Mouse (Mus musculus) forebrain, postnatal 0 days (tissue): ENCODE measurements at regions not wholly inside any gene's neighbourhood (a gene's known extent, or its start where the extent isn't known, plus 50 kb on each side); places are given as distances from the start of the nearest gene placed in this dataset.
A peak's percentile ranks its signal among the peaks of the same experiment; 100 is the strongest.

Experiments used
- ATAC-seq: fragments of 200-750 bp; cut with Nextera tagmentation; 2 replicates; pipeline ENCODE4 v1.8.0; 2017; ENCODE audit warnings: mild to moderate bottlenecking, moderate library complexity
- DNase-seq: peaks from one replicate; pipeline ENCODE4 v3.0.0-alpha.2; 2015
- H3K27ac ChIP-seq: fragments of 300-500 bp; sonication (generic); 2 replicates; pipeline ENCODE4 v1.5.1; 2014; ENCODE audit warnings: low read depth, mild to moderate bottlenecking, antibody characterized with exemption, low read length, moderate library complexity, mixed read lengths
- H3K27me3 ChIP-seq: fragments of 300-500 bp; sonication (generic); 2 replicates; pipeline ENCODE4 v1.6.1; 2014; ENCODE audit warnings: mild to moderate bottlenecking, low read length, mixed read lengths; ENCODE audit not compliant: insufficient read depth
- H3K36me3 ChIP-seq: fragments of 300-500 bp; sonication (generic); 2 replicates; pipeline ENCODE4 v1.6.1; 2014; ENCODE audit warnings: mild to moderate bottlenecking, moderate library complexity; ENCODE audit not compliant: insufficient read depth
- H3K4me1 ChIP-seq: fragments of 300-500 bp; sonication (generic); 2 replicates; pipeline ENCODE4 v1.6.1; 2014; ENCODE audit warnings: antibody characterized with exemption; ENCODE audit not compliant: insufficient read depth
- H3K4me2 ChIP-seq: fragments of 300-500 bp; sonication (generic); 2 replicates; pipeline ENCODE4 v1.6.1; 2014; ENCODE audit warnings: low read depth, mild to moderate bottlenecking, moderate library complexity
- H3K4me3 ChIP-seq: fragments of 300-500 bp; sonication (generic); 2 replicates; pipeline ENCODE4 v1.5.1; 2014; ENCODE audit warnings: low read depth, low read length, mixed read lengths
- H3K9ac ChIP-seq: fragments of 300-500 bp; sonication (generic); 2 replicates; pipeline ENCODE4 v1.6.1; 2014; ENCODE audit warnings: mild to moderate bottlenecking
- H3K9me3 ChIP-seq: fragments of 300-500 bp; sonication (generic); 2 replicates; pipeline ENCODE4 v1.6.1; 2016; ENCODE audit warnings: low read length
- CTCF ChIP-seq: sonication (generic); IDR thresholded peaks from 2 replicates; pipeline ENCODE4 v1.5.1; 2016; ENCODE audit warnings: antibody characterized with exemption, control low read depth, low read depth
- WGBS: fragments of 180-500 bp; shearing (Covaris S2); extraction: QIAGEN DNeasy Blood & Tissue Kit; methylation state at CpG from one replicate; pipeline ENCODE4 v1.1.7; 2014; 5-methylcytosine and 5-hydroxymethylcytosine counted together

GRCm38 (mm10) chr16:42702676-42703075 lies 173.0 kb upstream of the Zbtb20 start:
- Histone ChIP-seq H3K9me3 (no peaks in the 10 kb centered on the region), H3K4me3 (no peak overlapping the region), H3K36me3 (no peaks in the 10 kb centered on the region), H3K4me1 (no peaks in the 10 kb centered on the region), H3K27ac (no peak overlapping the region), H3K4me2 (no peak overlapping the region), H3K27me3 (no peaks in the 10 kb centered on the region), H3K9ac (no peak overlapping the region)
- TF ChIP-seq CTCF: no peak
- no peak for DNase-seq
- ATAC-seq: no peak
- WGBS: 46% methylated on average over 4 of the region's 4 CpGs

- WGBS: 81% methylated on average over 3 of the region's 3 CpGs
- ATAC-seq (no peak), DNase-seq (no peak)
- Histone ChIP-seq H3K4me1 (no peaks in the 10 kb centered on the region), H3K9ac (no peak overlapping the region), H3K4me3 (no peak overlapping the region), H3K36me3 (no peaks in the 10 kb centered on the region), H3K4me2 (no peak overlapping the region), H3K9me3 (0 out of 2 replicates have a peak, but pooled peaks cover 3% of the 10 kb centered on the region), H3K27me3 (no peaks in the 10 kb centered on the region), H3K27ac (no peak overlapping the region)
- TF ChIP-seq CTCF: no peak
These were observed 194.5 kb upstream of the Zbtb20 start for GRCm38 (mm10) chr16:42681196-42681595.

- ATAC-seq (no peak), DNase-seq (no peak)
- Histone ChIP-seq H3K4me3 (no peak overlapping the region), H3K9ac (no peak overlapping the region), H3K4me2 (no peak overlapping the region), H3K4me1 (no peaks in the 10 kb centered on the region), H3K27ac (no peak overlapping the region), H3K27me3 (no peaks in the 10 kb centered on the region), H3K36me3 (no peaks in the 10 kb centered on the region), H3K9me3 (no peaks in the 10 kb centered on the region)
- 90% methylated on average over 5 of the region's 5 CpGs for WGBS
- TF ChIP-seq CTCF: no peak
These were observed 198.5 kb upstream of the Zbtb20 start for GRCm38 (mm10) chr16:42677211-42677610.

GRCm38 (mm10) chr16:42676406-42677075 lies 199.1 kb upstream of the Zbtb20 start:
- no peak for DNase-seq
- Histone ChIP-seq H3K9me3 (no peaks in the 10 kb centered on the region), H3K4me3 (no peak overlapping the region), H3K27me3 (no peaks in the 10 kb centered on the region), H3K9ac (no peak overlapping the region), H3K27ac (no peak overlapping the region), H3K4me2 (no peak overlapping the region), H3K36me3 (no peaks in the 10 kb centered on the region), H3K4me1 (no peaks in the 10 kb centered on the region)
- ATAC-seq: no peak
- TF ChIP-seq CTCF: no peak
- WGBS: 85% methylated on average over 5 of the region's 5 CpGs

- H3K27me3 ChIP-seq: no peaks in the 10 kb centered on the region
- H3K36me3 ChIP-seq: no peaks in the 10 kb centered on the region
- H3K9ac ChIP-seq: no peak overlapping the region
- no peak overlapping the region for H3K4me2 ChIP-seq
- H3K27ac ChIP-seq: no peak overlapping the region
- H3K9me3 ChIP-seq: no peaks in the 10 kb centered on the region
- no peak for TF ChIP-seq CTCF
- WGBS: 88% methylated on average over 3 of the region's 3 CpGs
- no peaks in the 10 kb centered on the region for H3K4me1 ChIP-seq
- H3K4me3 ChIP-seq: no peak overlapping the region
- no peak for DNase-seq
- ATAC-seq: no peak
These were observed 200.7 kb upstream of the Zbtb20 start for GRCm38 (mm10) chr16:42675031-42675430.

- Histone ChIP-seq H3K9ac (no peak overlapping the region), H3K27me3 (no peaks in the 10 kb centered on the region), H3K4me3 (no peak overlapping the region), H3K36me3 (no peaks in the 10 kb centered on the region), H3K4me2 (no peak overlapping the region), H3K4me1 (no peaks in the 10 kb centered on the region), H3K27ac (no peak overlapping the region), H3K9me3 (no peaks in the 10 kb centered on the region)
- TF ChIP-seq CTCF: no peak
- DNase-seq: no peak
- WGBS: 39% methylated on average over 3 of the region's 3 CpGs
- ATAC-seq: no peak; the same call in 1 of the 2 replicates
These were observed 209.1 kb upstream of the Zbtb20 start for GRCm38 (mm10) chr16:42666601-42667000.

GRCm38 (mm10) chr16:42651904-42652732 lies 223.6 kb upstream of the Zbtb20 start:
- no peak for TF ChIP-seq CTCF
- DNase-seq (peak; percentile 13), ATAC-seq (peak; percentile 45; the same call in 1 of the 2 replicates)
- Histone ChIP-seq H3K9me3 (0 out of 2 replicates have a peak, but pooled peaks cover 2% of the 10 kb centered on the region), H3K4me3 (no peak overlapping the region), H3K27me3 (no peaks in the 10 kb centered on the region), H3K4me2 (no peak overlapping the region), H3K4me1 (no peaks in the 10 kb centered on the region), H3K27ac (no peak overlapping the region; the same call in 1 of the 2 replicates), H3K36me3 (no peaks in the 10 kb centered on the region), H3K9ac (no peak overlapping the region)
- 68% methylated on average over 10 of the region's 10 CpGs for WGBS
